Mouse (Mus musculus) left cerebral cortex, postnatal 14 days (tissue): ENCODE data around the gene Coro2a. TPM values are rescaled to one million over a fixed set of nuclear protein-coding genes. Genes with fewer than 3 reads are reported as not detected.
"Not testable (repeated sequence)": the region's sequence is repeated elsewhere in the genome, so short reads cannot be mapped to it uniquely, and the experiment has no call there.

ENCODE experiments used
- DNase-seq, 2 experiments: peaks; one replicate each; pipeline ENCODE4 v3.0.0; 2021 to 2022; ENCODE audit warnings: low spot score in 2 of 2, mixed read lengths in 1 of 2
- intact Hi-C: fragments of 180-260 bp; cut with DNase I; formaldehyde crosslinking; loops from one replicate; pipeline ENCODE4 v1.15.1; 2025
- total RNA-seq, 2 experiments: library from RNA; stranded (reverse); gene quantifications; 2 replicates each; pipeline ENCODE4 v1.2.3; 2021

Coro2a gene
- total RNA-seq, 2 experiments from 2014 or later: 34.1 to 37.3 TPM

- intact Hi-C loops: no loop called here
- DNase-seq: no peak
These were observed 11.9 kb downstream of the Coro2a start for GRCm38 (mm10) chr4:46589946-46590684.

GRCm38 (mm10) chr4:46589151-46589550, 12.9 kb downstream of the Coro2a start:
- intact Hi-C loops: no loop called here
- no peak for DNase-seq

- no peak for DNase-seq
- intact Hi-C loops: no loop called here
These were observed 15.5 kb downstream of the Coro2a start for GRCm38 (mm10) chr4:46586473-46586872.

GRCm38 (mm10) chr4:46585811-46586190, 16.2 kb downstream of the Coro2a start:
- intact Hi-C loops: no loop called here
- DNase-seq: no peak

- no peak for DNase-seq
- intact Hi-C loops: no loop called here
These were observed 16.8 kb downstream of the Coro2a start for GRCm38 (mm10) chr4:46585041-46585810.

- intact Hi-C loops, DNase-seq: not testable (repeated sequence)
These were observed 17.5 kb downstream of the Coro2a start for GRCm38 (mm10) chr4:46584536-46584935.

GRCm38 (mm10) chr4:46584084-46584483, 17.9 kb downstream of the Coro2a start:
- intact Hi-C loops, DNase-seq: not testable (repeated sequence)

- intact Hi-C loops, DNase-seq: not testable (repeated sequence)
These were observed 20.0 kb downstream of the Coro2a start for GRCm38 (mm10) chr4:46582024-46582423.

- DNase-seq, intact Hi-C loops: not testable (repeated sequence)
These were observed 20.4 kb downstream of the Coro2a start for GRCm38 (mm10) chr4:46581577-46581976.

- DNase-seq, intact Hi-C loops: not testable (repeated sequence)
These were observed 21.2 kb downstream of the Coro2a start for GRCm38 (mm10) chr4:46580799-46581243.

GRCm38 (mm10) chr4:46578796-46579346, 23.1 kb downstream of the Coro2a start:
- intact Hi-C loops, DNase-seq: not testable (repeated sequence)

- no peak for DNase-seq
- intact Hi-C loops: no loop called here
These were observed 23.8 kb downstream of the Coro2a start for GRCm38 (mm10) chr4:46578228-46578627.

GRCm38 (mm10) chr4:46575509-46576284, 26.3 kb downstream of the Coro2a start:
- intact Hi-C loops, DNase-seq: not testable (repeated sequence)

- intact Hi-C loops: no loop called here
These were observed 27.2 kb downstream of the Coro2a start for GRCm38 (mm10) chr4:46574841-46575240.

GRCm38 (mm10) chr4:46574024-46574753, 27.8 kb downstream of the Coro2a start:
- no peak for DNase-seq
- intact Hi-C loops: no loop called here

More at GRCm38 (mm10) chr4:46574841-46575240, 27.2 kb downstream of the Coro2a start:
- no peak for DNase-seq

- intact Hi-C loops: no loop called here
- DNase-seq: no peak
These were observed 29.4 kb downstream of the Coro2a start for GRCm38 (mm10) chr4:46572616-46573015.

GRCm38 (mm10) chr4:46571744-46572143, 30.3 kb downstream of the Coro2a start:
- intact Hi-C loops: no loop called here
- DNase-seq: no peak

GRCm38 (mm10) chr4:46569671-46570070, 32.3 kb downstream of the Coro2a start:
- intact Hi-C loops: no loop called here
- DNase-seq: peak; percentile 53 to 66

GRCm38 (mm10) chr4:46568169-46568568, 33.8 kb downstream of the Coro2a start:
- intact Hi-C loops: no loop called here

More at GRCm38 (mm10) chr4:46568169-46568568, 33.8 kb downstream of the Coro2a start:
- no peak for DNase-seq
